Mouse (Mus musculus) C2C12 (cell line): Measurements from ENCODE around the gene 4930404N11Rik. TPM values are rescaled to one million over a fixed set of nuclear protein-coding genes. Genes with fewer than 3 reads are reported as not detected.

Source experiments
- H3K27me3 ChIP-seq: one replicate; pipeline ENCODE4 v1.6.1; 2011; ENCODE audit not compliant: control insufficient read depth, insufficient read depth, insufficient read length
- H3K36me3 ChIP-seq: one replicate; pipeline ENCODE4 v1.6.1; 2011; ENCODE audit not compliant: control insufficient read depth, insufficient read depth
- H3K4me3 ChIP-seq: one replicate; pipeline ENCODE4 v1.5.1; 2011; ENCODE audit warnings: mild to moderate bottlenecking, control low read depth; ENCODE audit not compliant: poor library complexity, insufficient read depth, severe bottlenecking
- H3K79me2 ChIP-seq: one replicate; pipeline ENCODE4 v1.6.1; 2011; ENCODE audit not compliant: control insufficient read depth, insufficient read depth
- H3K79me3 ChIP-seq: one replicate; pipeline ENCODE4 v1.6.1; 2011; ENCODE audit warnings: low read depth, control low read depth
- H3ac ChIP-seq: one replicate; pipeline ENCODE3; 2011; ENCODE audit warnings: low read depth; ENCODE audit not compliant: control insufficient read depth, insufficient read length
- CEBPB ChIP-seq: IDR thresholded peaks from one replicate; pipeline ENCODE4 v1.6.1; 2011; ENCODE audit warnings: low read depth, mild to moderate bottlenecking, control low read depth, moderate library complexity
- CTCF ChIP-seq: IDR thresholded peaks from one replicate; pipeline ENCODE4 v1.5.1; 2011; ENCODE audit not compliant: control insufficient read depth, insufficient read depth, insufficient read length
- FOSL1 ChIP-seq: IDR thresholded peaks from one replicate; pipeline ENCODE4 v1.8.0; 2011; ENCODE audit warnings: mild to moderate bottlenecking, low read length; ENCODE audit not compliant: poor library complexity, insufficient read depth, severe bottlenecking
- MAX ChIP-seq: IDR thresholded peaks from one replicate; pipeline ENCODE4 v1.6.1; 2011; ENCODE audit warnings: mild to moderate bottlenecking, control low read depth
- MYOD1 ChIP-seq: IDR thresholded peaks from one replicate; pipeline ENCODE4 v1.6.1; 2011; ENCODE audit warnings: low read depth; ENCODE audit not compliant: control insufficient read depth, insufficient read length
- MYOG ChIP-seq: IDR thresholded peaks from one replicate; pipeline ENCODE4 v1.6.1; 2011; ENCODE audit not compliant: control insufficient read depth, insufficient read length; ENCODE audit errors: extremely low read depth
- USF1 ChIP-seq: IDR thresholded peaks from one replicate; pipeline ENCODE4 v1.6.1; 2011; ENCODE audit warnings: low read depth, mild to moderate bottlenecking, control low read depth, moderate library complexity
- polyA plus RNA-seq: library from polyadenylated mRNA; unstranded; fragments of >200 nt; fragmentation: generic; extraction: Trizol; gene quantifications from one replicate; pipeline ENCODE4 v1.2.1, GENCODE M21; 2012; ENCODE audit warnings: missing spikeins

4930404N11Rik gene
- polyA plus RNA-seq, 1 experiment = 0.51 TPM

DNA sequence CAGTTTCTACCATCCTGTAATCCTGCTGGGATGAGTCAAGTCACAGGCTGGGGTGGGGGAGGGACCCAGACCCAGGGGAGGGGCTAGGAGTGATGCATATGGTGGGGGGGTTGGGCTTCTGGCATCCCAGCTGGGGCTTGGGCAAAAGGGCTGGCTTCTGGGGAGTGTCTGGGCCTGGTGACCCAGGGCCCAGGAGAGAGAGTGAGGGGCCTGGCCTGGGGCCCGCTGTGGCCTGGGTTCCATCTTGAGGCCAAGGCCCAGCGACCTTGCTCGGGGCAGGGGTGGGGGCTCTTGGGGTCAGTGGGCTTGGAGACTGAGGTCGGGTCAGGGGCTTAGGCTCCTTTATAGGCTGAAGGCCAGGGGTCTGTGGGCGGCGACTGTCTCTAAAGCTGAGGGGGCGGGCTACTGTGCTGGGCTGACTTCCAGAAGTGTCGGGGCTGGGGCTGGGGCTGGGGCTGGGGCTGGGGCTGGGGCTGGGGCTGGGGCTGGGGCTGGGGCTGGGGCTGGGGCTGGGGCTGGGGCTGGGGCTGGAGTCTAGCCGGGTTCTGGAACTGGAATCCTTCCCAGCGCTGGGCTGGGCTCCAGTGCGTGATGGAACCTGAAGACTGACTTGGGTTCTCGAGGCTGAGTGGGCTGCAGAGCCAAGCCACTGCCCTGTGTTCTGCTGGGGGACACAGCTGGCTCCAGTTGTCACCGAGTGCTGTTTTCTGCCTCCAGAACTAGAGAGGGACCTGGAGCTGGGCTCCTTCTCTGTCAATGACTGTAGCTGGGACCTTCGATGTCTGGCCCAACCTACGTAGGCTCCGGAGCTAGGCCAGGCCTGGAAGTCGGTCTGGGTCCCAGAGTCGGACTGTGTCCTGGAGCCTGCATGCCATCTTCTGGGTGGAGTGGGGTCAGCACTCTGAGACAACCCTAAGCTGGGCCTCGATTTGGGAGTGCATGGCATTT, 29.9 kb downstream of the 4930404N11Rik start:
- H3ac ChIP-seq = no peak overlapping the region
- no peaks in the 10 kb centered on the region for H3K79me3 ChIP-seq
- TF ChIP-seq CTCF (no peak), FOSL1 (no peak), MAX (no peak), MYOG (no peak), MYOD1 (no peak), USF1 (no peak), CEBPB (no peak)
- H3K79me2 ChIP-seq = no peaks in the 10 kb centered on the region
- no peak overlapping the region for H3K4me3 ChIP-seq
- H3K27me3 ChIP-seq = no peaks in the 10 kb centered on the region
- no peaks in the 10 kb centered on the region for H3K36me3 ChIP-seq

GRCm38 (mm10) chr10:81334324-81334723, 31.3 kb downstream of the 4930404N11Rik start:
- Histone ChIP-seq H3K79me3 (no peaks in the 10 kb centered on the region), H3ac (no peak overlapping the region), H3K27me3 (no peaks in the 10 kb centered on the region), H3K4me3 (no peak overlapping the region), H3K79me2 (no peaks in the 10 kb centered on the region), H3K36me3 (no peaks in the 10 kb centered on the region)
- TF ChIP-seq USF1 = no peak

GRCm38 (mm10) chr10:81332277-81332676, 33.3 kb downstream of the 4930404N11Rik start:
- no peak overlapping the region for H3ac ChIP-seq
- H3K27me3 ChIP-seq = no peaks in the 10 kb centered on the region
- H3K4me3 ChIP-seq = no peak overlapping the region
- H3K79me2 ChIP-seq = no peaks in the 10 kb centered on the region
- TF ChIP-seq MAX (no peak), MYOG (no peak), CEBPB (no peak), FOSL1 (no peak), USF1 (no peak), CTCF (no peak), MYOD1 (no peak)
- peaks cover 1% of the 10 kb centered on the region for H3K36me3 ChIP-seq
- H3K79me3 ChIP-seq = no peaks in the 10 kb centered on the region

- Histone ChIP-seq H3K27me3 (no peaks in the 10 kb centered on the region), H3K79me2 (no peaks in the 10 kb centered on the region), H3ac (no peak overlapping the region), H3K4me3 (no peak overlapping the region), H3K79me3 (no peaks in the 10 kb centered on the region), H3K36me3 (peaks cover 21% of the 10 kb centered on the region)
- no peak for TF ChIP-seq CEBPB
- TF ChIP-seq FOSL1 = no peak
- no peak for TF ChIP-seq CTCF
- no peak for TF ChIP-seq MYOD1
- no peak for TF ChIP-seq MYOG
- TF ChIP-seq USF1 = no peak
- no peak for TF ChIP-seq MAX
Observed at GRCm38 (mm10) chr10:81330007-81330406, 35.6 kb downstream of the 4930404N11Rik start.

GRCm38 (mm10) chr10:81329194-81329975, 36.2 kb downstream of the 4930404N11Rik start:
- no peaks in the 10 kb centered on the region for H3K27me3 ChIP-seq
- no peak overlapping the region for H3ac ChIP-seq
- no peaks in the 10 kb centered on the region for H3K79me2 ChIP-seq
- peaks cover 27% of the 10 kb centered on the region for H3K36me3 ChIP-seq
- peaks cover 1% of the 10 kb centered on the region for H3K79me3 ChIP-seq
- no peak for TF ChIP-seq USF1
- TF ChIP-seq MYOG = no peak
- TF ChIP-seq MAX = no peak
- no peak for TF ChIP-seq FOSL1
- TF ChIP-seq MYOD1 = no peak
- no peak for TF ChIP-seq CTCF
- TF ChIP-seq CEBPB = no peak
- no peak overlapping the region for H3K4me3 ChIP-seq
